Mouse (Mus musculus): ENCODE measurements at regions not wholly inside any gene's neighbourhood (a gene's known extent, or its start where the extent isn't known, plus 50 kb on each side); places are given as distances from the start of the nearest gene placed in this dataset.

DNA sequence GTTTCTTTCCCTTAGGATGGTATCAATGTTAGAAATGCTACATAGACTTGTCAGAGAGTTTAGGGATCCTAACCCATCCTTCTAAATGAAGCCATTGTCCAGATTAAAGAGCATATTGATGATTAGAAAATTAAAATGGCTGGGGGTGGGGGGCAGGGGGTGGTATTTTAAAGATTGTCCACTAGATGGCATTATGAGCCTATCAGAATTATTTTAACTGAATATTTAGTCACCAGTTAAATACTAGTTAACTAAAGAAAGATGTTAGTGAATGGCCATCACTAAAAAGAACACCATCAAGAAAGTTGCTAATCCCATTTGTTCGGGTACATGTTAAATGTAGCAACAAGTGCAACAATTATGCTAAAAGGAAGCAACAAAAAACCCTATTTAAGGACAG lies 1909.6 kb upstream of the 5930422O12Rik start:
- DNase-seq (ENCODE audit: low spot score in 2 of 2), result no peak
- intact Hi-C loops (cut with DNase I), result loop anchor here (1.0 kb wide), 1 partner anchor 483 kb away; no protein-coding TSS in a partner anchor

DNA sequence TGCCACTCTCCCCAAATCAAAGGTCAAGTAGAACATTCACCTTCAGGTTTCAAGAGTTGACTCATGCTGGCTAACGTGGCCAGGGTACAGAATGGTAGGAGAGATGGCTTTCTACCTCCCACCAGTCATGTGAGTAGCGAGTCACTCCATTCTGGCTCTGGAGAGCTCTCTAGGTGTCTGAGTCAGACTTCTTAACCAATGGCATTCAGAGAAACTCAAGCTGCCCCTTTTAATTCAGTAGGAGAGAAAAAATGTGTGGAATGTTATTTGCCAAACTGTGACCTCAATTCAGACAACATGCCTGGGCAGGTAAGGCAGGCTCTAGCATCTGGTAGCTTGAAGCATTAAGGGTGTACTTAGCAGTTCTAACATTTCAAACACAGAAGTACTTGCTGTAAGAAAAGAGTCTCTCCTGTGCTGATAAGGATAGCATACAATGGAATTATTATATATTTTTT lies 1907.5 kb upstream of the 5930422O12Rik start:
- intact Hi-C loops (cut with DNase I), result no loop called here
- no peak for DNase-seq (ENCODE audit: low spot score in 2 of 2)

DNA sequence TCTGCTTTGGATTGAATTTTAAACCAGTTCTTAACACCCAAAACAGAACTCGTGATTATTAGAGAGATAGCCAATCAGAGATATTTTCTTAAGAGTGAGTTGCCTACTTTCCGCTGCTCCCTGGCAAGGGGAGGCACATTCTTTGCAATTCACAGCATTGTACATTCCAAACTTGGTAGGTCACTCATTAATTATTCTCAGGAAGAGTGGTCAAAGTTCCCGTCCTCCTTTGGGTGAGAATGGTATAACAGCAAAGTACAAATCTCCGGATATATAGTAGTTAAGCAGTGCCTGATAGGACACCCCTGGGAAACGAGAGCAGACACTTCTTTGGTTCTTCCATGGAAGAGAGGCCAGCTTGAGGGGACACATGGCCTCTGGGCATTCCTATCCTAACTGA lies 1903.4 kb upstream of the 5930422O12Rik start:
- DNase-seq (ENCODE audit: low spot score in 2 of 2), result no peak
- intact Hi-C loops (cut with DNase I), result no loop called here

DNA sequence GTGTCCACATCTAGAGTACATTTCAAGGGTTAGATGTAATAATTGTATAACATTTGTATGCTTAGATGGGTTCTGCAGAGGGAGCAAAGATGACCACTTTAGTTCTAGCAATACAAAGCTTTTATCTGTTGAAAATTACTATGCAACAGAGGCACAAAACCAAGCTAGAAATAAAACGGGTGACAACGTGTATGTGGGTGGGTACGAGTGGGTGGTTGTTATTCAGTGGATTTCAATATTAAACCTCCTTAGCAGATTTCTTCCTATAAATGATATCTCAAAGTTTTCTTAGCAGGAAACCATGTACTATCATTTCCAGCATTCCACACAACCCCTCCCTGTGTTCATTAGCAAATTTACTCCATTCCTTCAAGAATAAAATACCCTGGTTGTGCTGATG lies 1889.3 kb upstream of the 5930422O12Rik start:
- intact Hi-C loops (cut with DNase I), result no loop called here
- DNase-seq (ENCODE audit: low spot score in 2 of 2), result peak; percentile 12

DNA sequence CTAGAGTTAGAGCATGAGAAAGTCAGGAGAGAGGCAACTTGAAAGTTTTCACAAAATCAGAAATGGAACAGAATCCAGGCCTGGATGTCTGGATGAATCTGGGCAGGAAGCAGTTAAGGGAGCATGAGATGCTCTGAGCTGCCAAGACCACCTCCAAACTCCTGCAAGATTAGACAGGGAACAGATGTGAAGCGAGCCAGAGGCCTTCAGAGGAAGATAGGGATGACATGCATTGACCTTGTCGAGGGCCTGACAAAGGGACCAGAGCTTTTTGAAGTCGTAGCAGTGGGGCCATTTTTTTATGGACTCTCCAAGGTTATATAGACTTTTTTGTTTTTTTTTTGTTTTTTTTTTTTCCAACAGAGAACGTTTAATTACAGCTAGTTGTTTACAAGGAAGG lies 1886.9 kb upstream of the 5930422O12Rik start:
- DNase-seq (ENCODE audit: low spot score in 2 of 2), result no peak
- intact Hi-C loops (cut with DNase I), result no loop called here

DNA sequence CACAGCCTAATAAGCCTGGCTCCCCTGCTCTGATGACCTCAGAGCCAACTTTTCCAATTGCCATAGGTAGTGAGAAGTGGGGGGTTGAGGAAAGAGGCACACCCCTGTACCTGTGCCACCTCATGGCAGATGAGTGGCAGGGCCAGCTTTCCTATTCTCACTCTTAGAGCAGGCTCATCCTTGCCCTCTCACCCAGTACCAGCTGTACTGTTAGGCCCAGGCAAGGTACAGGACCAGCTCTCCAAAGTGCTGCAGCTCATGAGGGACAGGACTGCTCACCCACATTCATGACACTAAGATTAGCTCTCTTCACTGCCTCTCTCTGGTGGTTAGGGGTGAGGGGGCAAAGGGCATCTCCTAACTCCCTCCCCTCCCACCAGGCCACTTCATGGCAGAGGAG lies 1854.4 kb upstream of the 5930422O12Rik start:
- DNase-seq (ENCODE audit: low spot score in 2 of 2), result no peak
- intact Hi-C loops (cut with DNase I), result no loop called here

DNA sequence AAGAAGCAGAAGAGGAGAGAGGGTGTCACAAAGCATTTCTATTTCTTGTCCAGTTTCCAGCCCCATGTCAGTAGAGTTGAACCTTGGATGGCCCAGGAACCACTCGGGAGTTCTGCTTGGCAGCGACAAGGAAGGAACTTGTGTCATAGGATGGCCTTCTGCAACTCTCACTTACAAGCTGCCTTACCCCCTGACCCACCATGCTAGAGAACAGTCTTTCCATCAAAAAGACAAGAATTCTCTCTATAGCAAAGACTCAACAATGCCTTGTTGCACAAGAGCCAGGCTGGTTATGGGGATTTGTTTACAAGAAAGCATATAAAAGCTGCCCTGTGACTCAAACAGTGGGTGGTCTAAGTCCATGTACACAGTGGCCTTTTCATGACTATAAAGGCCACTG lies 1852.4 kb upstream of the 5930422O12Rik start:
- intact Hi-C loops (cut with DNase I), result no loop called here
- no peak for DNase-seq (ENCODE audit: low spot score in 2 of 2)

DNA sequence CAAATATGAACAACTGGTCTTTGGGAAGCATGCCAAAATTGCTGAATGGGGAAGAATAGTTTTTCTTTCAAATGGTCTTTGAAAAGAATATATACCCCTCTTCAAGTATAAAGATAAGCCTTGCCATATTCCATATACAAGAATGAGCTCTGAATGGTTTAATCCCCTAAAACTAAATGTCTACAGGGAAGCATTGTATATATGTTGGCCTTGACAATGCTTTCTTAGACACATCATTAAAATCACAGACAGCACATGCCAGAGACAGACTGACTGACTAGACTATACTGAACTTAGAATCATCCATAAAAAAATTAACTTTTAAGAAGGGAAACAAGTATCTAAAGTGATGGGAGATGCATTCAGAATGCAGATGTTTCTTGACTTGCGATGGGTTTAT lies 1843.8 kb upstream of the 5930422O12Rik start:
- DNase-seq (ENCODE audit: low spot score in 2 of 2), result no peak
- intact Hi-C loops (cut with DNase I), result no loop called here

DNA sequence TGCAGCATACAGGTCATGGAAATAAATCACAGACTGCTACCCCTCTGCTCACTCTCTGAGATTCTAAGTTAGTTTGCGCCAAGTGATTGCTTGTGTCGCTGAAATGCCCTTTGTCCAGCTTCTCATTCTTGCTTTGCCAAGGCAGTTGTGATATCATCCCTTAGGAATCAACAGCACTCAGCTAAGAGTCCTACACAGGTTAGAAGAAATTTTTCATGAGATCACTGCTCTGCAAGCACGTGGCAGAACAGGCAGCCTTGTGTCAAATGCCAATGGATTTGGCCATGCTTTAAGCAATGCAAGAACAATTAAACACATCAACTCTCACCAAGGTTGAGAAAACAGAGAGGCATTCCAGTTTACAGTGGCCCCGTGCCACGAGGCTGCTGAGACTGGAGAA lies 1829.0 kb upstream of the 5930422O12Rik start:
- intact Hi-C loops (cut with DNase I), result no loop called here

DNA sequence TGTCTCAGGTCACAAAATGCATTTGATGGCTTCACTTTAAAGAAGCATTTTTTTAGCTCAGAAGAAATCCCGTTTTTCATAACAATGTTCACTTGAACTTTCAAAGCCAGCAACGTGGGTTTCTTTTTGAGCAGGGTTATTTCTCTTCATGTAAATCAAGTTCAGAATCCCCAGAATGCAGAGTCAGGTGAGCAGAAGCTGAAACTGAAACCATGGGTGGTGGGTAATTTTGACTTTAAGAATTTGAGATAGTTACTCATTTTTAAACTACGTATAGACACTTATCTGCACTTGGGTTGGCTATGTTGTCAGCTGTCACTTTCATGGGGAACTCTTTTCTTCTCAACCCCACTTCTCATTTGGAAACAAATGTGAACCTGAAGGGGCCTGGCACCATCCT lies 1827.5 kb upstream of the 5930422O12Rik start:
- intact Hi-C loops (cut with DNase I), result no loop called here
- DNase-seq (ENCODE audit: low spot score in 2 of 2), result no peak

More for the DNA sequence above, 1829.0 kb upstream of the 5930422O12Rik start:
- no peak for DNase-seq (ENCODE audit: low spot score in 2 of 2)

DNA sequence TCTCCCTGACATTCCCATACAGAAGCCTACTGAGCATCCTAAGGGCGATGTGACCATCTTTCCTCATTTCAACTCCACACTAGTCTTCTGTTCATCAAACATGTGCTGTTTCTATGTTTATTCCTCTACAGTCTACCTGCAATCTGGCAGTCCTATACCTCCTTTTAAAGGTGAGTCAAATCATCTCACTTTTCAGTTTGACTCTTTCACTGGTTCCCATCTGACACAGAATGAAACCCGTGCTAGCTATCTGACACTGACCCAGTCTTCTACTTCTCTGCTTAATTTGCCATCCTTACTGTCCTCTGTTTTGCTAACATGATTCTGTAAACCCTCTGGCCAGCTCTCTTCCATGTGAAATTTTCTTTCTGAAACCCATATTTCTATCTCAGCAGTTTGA lies 1812.0 kb upstream of the 5930422O12Rik start:
- intact Hi-C loops (cut with DNase I), result no loop called here
- no peak for DNase-seq (ENCODE audit: low spot score in 2 of 2)

DNA sequence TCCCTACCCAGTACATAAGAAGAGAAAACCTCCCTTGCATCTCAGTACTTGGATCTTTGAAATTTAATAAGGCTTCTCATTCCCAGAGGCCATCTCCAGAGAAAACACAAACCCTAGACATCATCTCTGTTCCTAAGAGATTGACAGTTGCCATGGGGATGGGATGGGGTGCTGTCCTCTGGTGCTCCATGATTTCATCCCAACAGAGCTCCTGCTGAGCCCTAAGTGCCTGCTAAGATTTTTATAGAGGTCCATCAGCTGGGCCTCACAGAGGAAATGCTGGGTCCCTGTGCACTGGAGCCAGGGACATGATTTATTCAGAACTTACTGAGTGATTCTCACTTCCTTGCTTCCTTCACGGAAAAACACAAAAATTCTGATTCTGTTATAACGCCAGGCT lies 1800.8 kb upstream of the 5930422O12Rik start:
- no peak for DNase-seq (ENCODE audit: low spot score in 2 of 2)
- intact Hi-C loops (cut with DNase I), result no loop called here

DNA sequence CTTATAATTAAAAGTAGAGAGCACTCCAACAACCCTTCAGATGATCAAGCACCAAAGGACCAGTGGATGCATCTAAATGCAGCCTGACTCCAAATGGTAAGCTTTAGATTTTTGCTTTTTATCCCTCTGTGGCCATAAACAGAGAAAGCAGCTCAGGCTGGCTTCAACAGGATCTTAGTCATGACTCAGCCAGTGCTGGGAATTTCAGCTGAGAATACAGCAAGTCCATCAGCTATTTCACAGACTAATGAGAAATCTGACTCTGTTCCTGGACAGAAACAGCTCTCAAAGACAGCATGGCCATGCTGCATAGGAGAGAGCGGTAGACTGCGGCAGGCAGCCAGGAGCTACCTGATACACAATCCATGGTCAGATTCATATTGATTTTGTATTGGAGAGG lies 1800.4 kb upstream of the 5930422O12Rik start:
- no peak for DNase-seq (ENCODE audit: low spot score in 2 of 2)
- intact Hi-C loops (cut with DNase I), result no loop called here

DNA sequence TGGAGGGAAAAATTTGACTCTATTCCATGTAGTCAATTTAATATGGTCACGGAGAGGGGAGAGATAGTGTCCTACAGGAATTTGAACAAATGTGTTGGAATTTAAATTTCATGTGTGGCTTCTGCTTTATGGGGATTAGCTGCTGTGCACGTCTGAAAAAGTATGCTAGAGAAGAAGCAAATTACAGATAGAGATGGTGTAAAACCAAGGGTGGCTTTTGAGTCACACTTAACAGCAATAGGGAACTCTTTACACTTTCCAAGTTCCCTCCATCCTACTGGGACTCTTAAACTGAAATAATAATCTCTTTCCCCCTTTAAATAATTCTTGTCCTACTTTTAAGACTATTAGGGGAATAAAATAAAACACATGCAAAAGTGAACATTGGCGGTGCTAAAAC lies 1790.1 kb upstream of the 5930422O12Rik start:
- intact Hi-C loops (cut with DNase I), result no loop called here
- DNase-seq (ENCODE audit: low spot score in 2 of 2), result no peak

DNA sequence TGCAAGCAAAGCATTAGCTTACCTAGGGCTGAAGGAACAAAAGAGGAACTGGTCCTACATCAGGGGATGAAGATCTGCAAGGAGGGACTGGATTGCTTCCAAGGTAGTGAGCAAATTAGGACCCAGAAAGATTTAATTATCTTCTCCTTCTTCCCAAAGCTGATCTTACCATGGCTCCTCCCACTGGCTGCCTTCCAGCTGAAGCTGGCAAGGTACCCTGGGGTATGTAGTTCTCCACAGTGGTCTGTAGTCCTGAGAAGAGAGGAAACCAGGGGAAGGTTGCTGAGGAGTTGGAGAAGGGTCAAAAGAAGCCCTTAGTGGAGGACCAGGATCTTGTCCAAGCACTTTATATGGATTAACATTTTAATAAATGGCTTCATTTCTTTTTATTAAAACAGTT lies 1764.8 kb upstream of the 5930422O12Rik start:
- no peak for DNase-seq (ENCODE audit: low spot score in 2 of 2)
- intact Hi-C loops (cut with DNase I), result no loop called here

DNA sequence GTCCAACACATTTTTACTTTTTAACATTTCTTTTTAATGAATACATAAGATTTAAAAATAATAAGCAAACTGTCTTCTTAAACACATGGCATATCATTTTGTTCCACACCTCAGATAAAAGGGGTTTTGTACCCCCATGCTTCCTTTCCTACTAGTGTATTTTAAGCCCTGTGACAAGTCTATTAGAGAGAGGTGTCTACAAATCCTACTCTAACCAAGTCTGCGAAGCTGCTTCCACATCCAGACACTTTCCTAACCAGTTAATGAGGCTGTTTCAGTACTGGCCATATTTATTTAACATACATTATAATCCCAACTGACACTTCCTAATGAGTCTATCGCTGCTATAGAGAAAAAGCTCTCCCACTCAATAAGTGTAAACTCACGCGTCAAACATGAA lies 1763.0 kb upstream of the 5930422O12Rik start:
- no peak for DNase-seq (ENCODE audit: low spot score in 2 of 2)
- intact Hi-C loops (cut with DNase I), result no loop called here

DNA sequence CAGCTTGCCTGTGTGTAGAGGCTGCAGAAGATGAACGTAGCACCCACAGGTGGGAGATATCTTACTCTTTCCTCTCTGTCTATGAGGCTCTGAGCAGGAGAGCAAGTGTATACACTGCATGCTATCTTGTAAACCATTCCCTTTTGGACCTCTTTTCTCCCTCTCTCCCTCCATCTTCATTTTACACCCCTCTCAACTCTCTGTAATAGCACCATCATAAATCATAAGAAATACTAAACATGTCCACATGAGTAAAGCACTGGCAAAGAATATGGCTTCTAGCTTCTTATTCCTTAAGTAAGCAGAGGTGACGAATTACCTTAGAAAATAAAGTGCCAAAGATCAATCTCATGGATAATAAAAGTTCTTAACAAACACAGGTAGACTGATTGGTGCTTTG lies 1724.3 kb upstream of the 5930422O12Rik start:
- intact Hi-C loops (cut with DNase I), result no loop called here
- no peak for DNase-seq (ENCODE audit: low spot score in 2 of 2)

DNA sequence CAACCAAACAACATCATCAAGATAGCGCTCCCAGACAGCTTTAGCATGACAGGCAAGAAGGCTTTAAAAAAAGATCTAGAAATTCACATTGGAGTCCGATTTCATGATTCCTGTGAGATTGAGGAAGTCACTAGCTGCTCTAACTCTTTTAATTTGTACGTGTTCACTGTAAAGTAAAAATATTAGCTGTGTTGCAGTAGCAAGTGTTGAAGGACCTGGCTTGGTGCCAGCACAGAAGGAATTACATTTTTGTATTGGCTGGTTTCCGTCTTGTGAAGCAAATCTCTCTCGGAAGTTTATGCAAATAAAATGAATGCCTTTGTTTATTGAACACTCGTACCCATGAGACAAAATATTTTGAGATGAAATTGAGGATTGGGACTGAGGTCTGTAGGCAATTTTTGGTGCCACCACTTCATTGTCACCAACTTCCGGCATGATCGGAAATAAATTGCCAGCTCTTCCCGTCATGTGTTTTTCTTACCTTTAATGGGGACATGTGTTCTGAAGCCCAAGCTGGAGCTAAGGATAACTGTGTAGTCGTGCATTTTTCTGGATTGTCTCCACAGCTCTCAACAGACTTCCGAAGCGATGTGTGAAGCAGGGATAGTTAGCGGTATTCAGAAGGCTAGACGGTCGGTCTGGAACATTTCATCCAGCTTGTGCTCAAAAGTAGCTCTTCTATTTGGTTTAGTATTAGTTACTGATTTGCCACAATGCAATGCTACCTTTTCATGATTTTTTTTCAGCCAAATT lies 1715.0 kb upstream of the 5930422O12Rik start:
- DNase-seq (ENCODE audit: low spot score in 2 of 2), result peak in 1 of 2 experiments; percentile 10
- intact Hi-C loops (cut with DNase I), result no loop called here

DNA sequence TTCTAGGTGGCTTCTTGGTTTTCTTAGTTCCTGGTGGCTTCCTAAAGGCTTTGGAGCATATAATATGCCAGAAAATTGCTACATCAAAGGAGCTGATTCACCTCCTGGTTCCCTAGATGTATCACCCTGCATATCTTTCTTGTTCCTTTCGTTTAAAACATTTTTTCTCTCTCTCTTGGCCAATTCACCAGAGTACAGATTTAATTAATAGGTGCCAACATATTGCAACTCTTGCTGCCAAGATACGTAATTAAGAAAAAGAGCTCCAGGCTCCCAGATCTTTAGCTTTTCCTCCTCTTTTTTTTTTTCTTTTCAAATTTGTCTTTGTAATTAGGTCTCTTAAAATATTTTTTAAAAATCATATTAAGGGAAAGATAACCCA lies 1714.4 kb upstream of the 5930422O12Rik start:
- intact Hi-C loops (cut with DNase I), result no loop called here
- DNase-seq (ENCODE audit: low spot score in 2 of 2), result no peak

DNA sequence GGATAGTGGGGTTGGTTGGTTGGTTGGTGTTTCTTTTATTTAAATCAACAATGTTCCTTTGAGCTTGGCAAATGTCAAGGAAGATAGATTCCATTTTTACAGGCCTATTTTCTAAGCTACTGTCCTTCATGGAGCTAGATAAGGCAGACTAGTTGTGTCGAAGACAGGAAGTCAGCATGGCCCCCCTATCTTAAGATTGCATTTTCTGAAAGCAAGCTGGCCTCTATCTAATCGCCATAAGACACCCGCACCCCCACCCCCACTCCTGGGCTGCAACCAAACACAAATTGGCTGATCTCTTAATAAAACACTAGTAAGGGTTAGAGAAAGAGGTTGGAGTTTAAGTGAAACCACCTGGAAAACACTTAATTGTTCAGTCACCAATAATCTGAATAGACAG lies 1708.5 kb upstream of the 5930422O12Rik start:
- DNase-seq (ENCODE audit: low spot score in 2 of 2), result no peak
- intact Hi-C loops (cut with DNase I), result no loop called here

DNA sequence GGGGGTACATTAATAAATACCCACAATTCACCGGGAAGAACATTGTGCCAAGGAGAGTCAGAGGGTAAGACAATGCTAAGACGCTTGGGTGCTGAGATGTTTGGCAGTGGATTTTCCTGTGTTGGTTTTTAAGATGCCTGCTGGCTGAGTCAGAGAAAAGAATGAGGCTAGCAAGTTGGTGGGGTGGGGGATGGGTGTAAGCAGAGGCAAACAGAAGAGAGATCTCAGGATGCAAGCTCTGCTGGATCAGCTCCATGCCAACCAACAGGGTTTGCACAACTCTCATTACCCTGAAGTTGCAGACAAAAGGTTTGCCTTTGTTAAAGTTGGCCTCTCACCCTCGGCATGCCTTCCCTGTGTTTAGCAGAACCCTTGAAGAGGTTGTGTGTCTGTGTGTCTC lies 1707.9 kb upstream of the 5930422O12Rik start:
- intact Hi-C loops (cut with DNase I), result no loop called here
- DNase-seq (ENCODE audit: low spot score in 2 of 2), result no peak

DNA sequence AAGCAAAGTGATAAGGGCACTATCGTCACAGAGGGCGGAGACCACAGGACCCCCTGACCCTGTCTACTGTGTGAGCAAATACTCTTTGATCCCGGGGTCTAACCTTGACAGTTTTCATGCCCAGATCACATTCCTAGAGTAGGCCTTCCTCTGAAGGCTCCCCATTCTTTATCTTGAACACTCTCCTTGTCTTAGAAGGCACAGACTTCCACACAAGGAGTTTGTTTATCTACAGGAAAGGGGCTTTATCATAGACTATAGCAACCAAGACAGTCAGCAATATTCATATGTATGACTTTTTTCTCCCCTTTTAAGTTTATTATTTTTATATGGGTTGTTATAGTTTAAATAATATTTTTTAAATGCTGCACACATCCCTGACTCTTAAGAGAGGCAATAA lies 1703.1 kb upstream of the 5930422O12Rik start:
- no peak for DNase-seq (ENCODE audit: low spot score in 2 of 2)
- intact Hi-C loops (cut with DNase I), result no loop called here

Data from left cerebral cortex, postnatal 36 days (tissue).